Mouse (Mus musculus): ENCODE measurements around the gene Rcbtb1. TPM values are rescaled to one million over a fixed set of nuclear protein-coding genes. Genes with fewer than 3 reads are reported as not detected.
"Not testable (repeated sequence)": the region's sequence is repeated elsewhere in the genome, so short reads cannot be mapped to it uniquely, and the experiment has no call there.

Gene Rcbtb1
- total RNA-seq, 1 experiment from 2014 or later = 29.6 TPM

DNA sequence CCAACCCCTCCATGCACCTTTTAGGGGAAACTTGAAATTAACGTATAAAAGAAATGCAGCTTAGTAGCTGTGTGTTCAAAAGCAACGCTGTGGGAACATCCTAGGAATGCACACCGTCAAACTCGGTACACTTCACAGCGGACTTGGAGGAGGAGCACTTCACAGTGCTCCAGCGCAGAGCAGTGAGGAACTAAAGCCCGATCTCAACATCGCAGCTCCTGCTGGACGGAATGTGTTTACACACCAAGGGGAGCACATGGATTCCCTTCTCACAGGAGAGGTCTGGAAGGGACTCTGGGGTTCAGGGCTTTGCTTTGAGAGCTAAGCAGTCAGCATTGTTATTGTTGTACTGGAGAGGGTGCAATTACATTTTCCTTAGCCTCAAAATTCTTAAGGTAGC is 32.6 kb downstream of the Rcbtb1 start:
- ATAC-seq (replicated peaks in 1 of 2; ENCODE audit: insufficient read depth in 1 of 2, low FRiP score in 2 of 2, low TSS enrichment in 1 of 2, low read depth in 1 of 2, poor library complexity in 2 of 2, severe bottlenecking in 2 of 2) = no peak

DNA sequence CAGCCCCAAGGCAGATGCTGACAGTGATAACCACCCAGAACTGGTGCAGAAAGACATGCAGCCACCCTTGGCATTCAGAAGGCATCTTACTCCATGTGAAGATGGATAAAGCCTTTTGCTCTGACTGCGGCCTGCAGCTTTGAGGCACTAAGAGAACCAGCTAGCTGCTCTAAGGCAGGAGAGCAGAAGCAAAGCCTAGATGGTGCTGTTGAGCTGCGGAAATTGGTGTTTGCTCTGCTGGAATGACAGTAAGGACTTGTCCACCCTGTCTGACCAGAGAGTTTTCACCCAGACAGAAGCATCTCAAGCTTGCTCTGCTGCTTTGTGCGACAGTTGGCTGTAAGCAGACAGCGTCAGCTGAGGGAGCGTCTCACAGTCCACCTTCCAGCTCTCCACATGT is 49.3 kb downstream of the Rcbtb1 start:
- ATAC-seq (replicated peaks in 1 of 2; ENCODE audit: insufficient read depth in 1 of 2, low FRiP score in 2 of 2, low TSS enrichment in 1 of 2, low read depth in 1 of 2, poor library complexity in 2 of 2, severe bottlenecking in 2 of 2) = not testable (repeated sequence)

DNA sequence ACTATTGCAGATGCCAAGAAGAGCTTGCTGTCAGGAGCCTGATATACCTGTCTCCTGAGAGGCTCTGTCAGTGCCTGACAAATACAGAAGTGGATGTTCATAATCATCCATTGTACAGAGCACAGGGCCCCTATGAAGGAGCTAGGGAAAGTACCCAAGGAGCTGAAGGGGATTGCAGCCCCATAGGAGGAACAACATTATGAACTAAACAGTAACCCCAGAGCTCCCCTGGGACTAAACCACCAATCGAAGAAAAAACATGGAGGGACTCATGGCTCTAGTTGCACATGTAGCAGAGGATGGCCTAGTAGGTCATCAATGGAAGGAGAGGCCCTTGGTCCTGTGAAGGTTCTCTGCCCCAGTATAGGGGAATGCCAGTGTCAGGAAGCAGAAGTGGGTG is 54.9 kb downstream of the Rcbtb1 start:
- ATAC-seq (replicated peaks in 1 of 2; ENCODE audit: insufficient read depth in 1 of 2, low FRiP score in 2 of 2, low TSS enrichment in 1 of 2, low read depth in 1 of 2, poor library complexity in 2 of 2, severe bottlenecking in 2 of 2) = not testable (repeated sequence)

DNA sequence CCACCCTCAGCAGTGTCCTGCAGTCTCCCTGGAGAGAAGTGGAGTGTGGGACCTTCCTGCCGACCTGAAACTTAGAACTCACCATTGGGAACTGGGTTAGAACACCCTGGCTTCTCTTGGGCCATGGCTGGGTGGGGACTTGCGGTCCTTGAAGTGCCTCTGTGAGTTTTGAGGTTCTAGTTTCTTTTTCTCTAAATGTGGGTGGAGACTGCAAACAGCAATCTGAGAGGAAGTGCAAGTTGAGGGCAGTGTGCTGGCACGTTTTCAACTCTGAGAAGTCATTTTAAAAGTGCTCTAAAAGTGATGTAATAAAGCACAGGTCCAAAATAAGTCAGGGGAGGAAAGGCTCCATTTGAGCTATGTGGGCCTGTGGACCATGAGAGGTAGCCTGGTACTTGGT is 59.0 kb downstream of the Rcbtb1 start, which contains the start of gene Gm6904:
TSS of gene Gm6904 (minus strand) at position 161 of the 400 bp plus-strand sequence.
- peak; percentile 96 to 100 for ATAC-seq (replicated peaks in 1 of 2; ENCODE audit: insufficient read depth in 1 of 2, low FRiP score in 2 of 2, low TSS enrichment in 1 of 2, low read depth in 1 of 2, poor library complexity in 2 of 2, severe bottlenecking in 2 of 2)

DNA sequence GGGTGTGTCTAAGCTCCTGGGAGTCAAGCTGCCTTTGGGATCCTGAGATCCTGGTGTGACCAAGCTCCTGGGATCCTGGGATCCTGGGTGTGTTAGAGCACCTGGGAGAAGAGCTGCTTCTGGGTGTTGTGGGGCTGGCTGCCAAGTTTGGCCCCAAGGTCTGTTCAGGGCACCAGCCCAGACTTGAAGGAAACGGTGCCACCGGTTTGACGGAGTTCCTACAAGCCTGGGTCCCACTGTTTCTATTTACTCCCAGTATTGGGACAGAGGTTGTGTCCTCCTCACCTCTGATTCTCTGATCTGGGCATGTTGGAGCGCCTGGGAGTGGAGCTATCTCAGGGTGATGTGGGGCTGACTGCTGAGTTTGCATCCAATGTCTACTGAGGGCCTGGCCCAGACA is 74.0 kb downstream of the Rcbtb1 start:
- not testable (repeated sequence) for ATAC-seq (replicated peaks in 1 of 2; ENCODE audit: insufficient read depth in 1 of 2, low FRiP score in 2 of 2, low TSS enrichment in 1 of 2, low read depth in 1 of 2, poor library complexity in 2 of 2, severe bottlenecking in 2 of 2)

Other genes with a start within 250 kb of the Rcbtb1 start
- not detected in 2 replicates for gene 1700129C05Rik, start 58.3 kb upstream of the Rcbtb1 start, total RNA-seq (2017)
- not detected in 2 replicates for gene Gm5142, start 22.5 kb upstream of the Rcbtb1 start, total RNA-seq (2017)
- gene Gm6904, start 59.0 kb downstream of the Rcbtb1 start, total RNA-seq (2017) = not detected in 2 replicates
- 0.55 and 1.9 TPM in 2 replicates for gene Phf11a, start 96.3 kb downstream of the Rcbtb1 start, total RNA-seq (2017)
- 25.4 and 27.3 TPM in 2 replicates for gene Phf11b, start 140.1 kb downstream of the Rcbtb1 start, total RNA-seq (2017)
- 4.8 and 12.1 TPM in 2 replicates for gene Phf11d, start 164.3 kb downstream of the Rcbtb1 start, total RNA-seq (2017)
- gene Phf11c, start 194.2 kb downstream of the Rcbtb1 start, total RNA-seq (2017) = 1.5 and 1.7 TPM in 2 replicates
- gene Setdb2, start 239.7 kb downstream of the Rcbtb1 start, total RNA-seq (2017) = 22.6 and 25.7 TPM in 2 replicates
- 29.5 and 36.4 TPM in 2 replicates for gene Cab39l, start 239.8 kb downstream of the Rcbtb1 start, total RNA-seq (2017)